Mouse (Mus musculus): ENCODE measurements around the gene Foxe1.

DNA sequence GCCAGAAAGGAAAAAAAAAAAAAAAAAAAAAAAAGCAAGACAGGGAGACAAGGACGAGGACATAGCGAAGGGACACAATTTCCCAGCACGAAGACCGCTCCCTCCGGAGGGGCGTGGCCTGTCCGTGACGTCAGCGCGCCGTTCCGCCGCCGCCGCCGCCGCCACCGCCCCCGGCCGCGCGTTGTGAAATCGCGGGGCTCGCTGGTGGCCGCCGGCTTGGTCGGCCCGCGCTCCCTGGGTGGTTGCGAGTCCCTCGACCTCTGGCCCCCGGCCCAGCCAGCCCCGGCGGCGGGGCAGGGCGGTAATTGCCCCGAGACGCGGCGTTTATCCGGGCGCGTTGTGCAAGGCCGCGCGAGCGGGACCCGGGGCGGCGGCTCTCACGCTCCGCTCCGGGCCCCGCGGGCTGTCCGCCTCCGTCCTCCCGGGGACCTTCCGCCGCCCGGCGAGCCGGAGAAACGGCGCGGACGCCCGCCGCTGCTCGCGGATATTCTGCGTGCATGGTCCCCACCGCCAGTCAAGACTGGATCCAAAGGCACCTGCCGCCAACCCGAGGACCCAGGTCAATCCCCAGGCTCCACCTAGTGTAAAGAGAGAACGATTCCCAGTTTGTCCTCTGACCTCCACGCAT is 38.5 kb upstream of the Foxe1 start:
- no peak for TF ChIP-seq CTCF (IDR thresholded peaks at IDR 0.05; ENCODE audit: extremely low read depth, insufficient read depth, insufficient read length, insufficient replicate concordance)
- no peak for TF ChIP-seq POLR2A (IDR thresholded peaks at IDR 0.05; ENCODE audit: low read depth, low read length)
